Mouse (Mus musculus) MEL (cell line): ENCODE measurements around the gene Arl13a. TPM values are rescaled to one million over a fixed set of nuclear protein-coding genes. Genes with fewer than 3 reads are reported as not detected.

Experiments
- polyA plus RNA-seq, 2 experiments: library from polyadenylated mRNA; stranded (reverse) in 1 of 2; unstranded in 1 of 2; fragments of >175 nt in 1 of 2; fragments of >200 nt in 1 of 2; gene quantifications; 2 replicates each; pipeline versions ENCODE4 v1.2.1 to v1.2.4; 2012; ENCODE audit warnings: low replicate concordance in 2 of 2, low read depth in 1 of 2; ENCODE audit not compliant: insufficient read length in 2 of 2, insufficient read depth in 1 of 2, missing spikeins in 1 of 2
- total RNA-seq: library from RNA; depleted of rRNA; stranded (reverse); fragments of 300-350 nt; gene quantifications from 2 replicates; pipeline ENCODE4 v1.2.3, GENCODE M21; 2012; rRNA removed

The Arl13a gene
- total and polyA plus RNA-seq, 3 experiments = 0.25 TPM; not detected in 2

Other genes with a start within 250 kb of the Arl13a start
- gene Sytl4, start 205.7 kb upstream of the Arl13a start, total RNA-seq = 0.13 and 0.19 TPM in 2 replicates
- gene Sytl4, start 205.7 kb upstream of the Arl13a start, polyA plus RNA-seq = under 1 TPM in 1 of 2 experiments, not detected in 1; 0.06 TPM
- 180 and 183 TPM in 2 replicates for gene Cstf2, start 128.3 kb upstream of the Arl13a start, total RNA-seq
- 100 to 1,000 TPM; 354 to 890 TPM for gene Cstf2, start 128.3 kb upstream of the Arl13a start, polyA plus RNA-seq
- gene Xkrx, start 25.4 kb upstream of the Arl13a start, total RNA-seq = not detected in 2 replicates
- gene Xkrx, start 25.4 kb upstream of the Arl13a start, polyA plus RNA-seq = under 1 TPM in 1 of 2 experiments, not detected in 1; 0.38 TPM
- 0.27 and 0.46 TPM in 2 replicates for gene Nox1, start 34.5 kb downstream of the Arl13a start, total RNA-seq
- gene Nox1, start 34.5 kb downstream of the Arl13a start, polyA plus RNA-seq = under 1 TPM in 1 of 2 experiments, not detected in 1; 0.60 TPM
- 19.2 and 19.8 TPM in 2 replicates for gene Trmt2b, start 89.5 kb downstream of the Arl13a start, total RNA-seq
- 10 to 100 TPM in 1 of 2 experiments, not detected in 1; 36.4 TPM for gene Trmt2b, start 89.5 kb downstream of the Arl13a start, polyA plus RNA-seq
- not detected in 2 replicates for gene Tmem35a, start 107.7 kb downstream of the Arl13a start, total RNA-seq
- not detected for gene Tmem35a, start 107.7 kb downstream of the Arl13a start, polyA plus RNA-seq
- gene Cenpi, start 120.6 kb downstream of the Arl13a start, total RNA-seq = 54.7 and 56.3 TPM in 2 replicates
- gene Cenpi, start 120.6 kb downstream of the Arl13a start, polyA plus RNA-seq = 10 to 100 TPM in 1 of 2 experiments, not detected in 1; 50.8 TPM
- gene Drp2, start 217.1 kb downstream of the Arl13a start, total RNA-seq = 0.39 and 0.49 TPM in 2 replicates
- 1 to 10 TPM in 1 of 2 experiments, not detected in 1; 1.6 TPM for gene Drp2, start 217.1 kb downstream of the Arl13a start, polyA plus RNA-seq